Mouse (Mus musculus): Measurements from ENCODE around the gene Plekho2. TPM values are rescaled to one million over a fixed set of nuclear protein-coding genes. Genes with fewer than 3 reads are reported as not detected.

Gene Plekho2
- total RNA-seq, 4 experiments from 2014 or later, result 52.6 to 84.0 (median 64.7) TPM

DNA sequence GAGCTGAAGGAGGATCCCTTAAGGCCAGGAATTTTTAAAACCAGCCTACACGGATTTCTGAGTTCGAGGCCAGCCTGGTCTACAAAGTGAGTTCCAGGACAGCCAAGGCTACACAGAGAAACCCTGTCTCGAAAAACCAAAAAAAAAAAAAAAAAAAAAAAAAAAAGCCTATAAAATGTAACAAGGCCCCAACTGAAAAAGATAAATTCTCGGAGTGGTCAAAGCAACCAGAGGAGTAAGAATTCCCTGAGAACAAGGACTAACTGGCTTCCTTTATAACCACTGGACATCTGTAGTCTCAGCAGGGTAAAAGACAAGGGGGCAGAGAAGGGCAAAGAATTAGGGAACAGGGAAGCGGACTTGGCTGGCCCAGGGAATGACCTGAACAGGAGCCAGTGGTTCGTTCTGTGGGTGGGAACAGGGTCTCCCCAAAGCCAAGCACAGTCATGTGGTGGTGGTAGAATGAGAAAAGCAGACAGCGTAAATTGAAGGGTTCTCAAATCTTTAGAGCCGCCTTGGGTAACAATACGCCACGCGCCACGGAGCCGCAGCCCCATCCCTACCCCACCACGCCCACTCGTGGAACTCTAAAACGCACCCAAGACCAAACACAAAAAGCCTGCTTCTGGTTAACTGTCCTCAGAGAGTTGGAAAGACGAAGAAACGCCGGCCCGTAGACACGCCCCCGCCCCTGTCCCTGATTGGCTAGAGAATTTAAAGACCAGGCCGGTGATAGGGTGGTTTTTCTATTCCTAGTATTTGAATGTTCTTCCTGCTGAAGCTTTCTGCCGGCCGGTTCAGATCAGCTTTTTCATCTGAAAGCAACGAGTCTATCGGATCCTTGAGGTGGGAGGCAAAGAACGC lies 6.8 kb upstream of the Plekho2 start, which contains the start of gene Pif1:
TSS of gene Pif1 (plus strand) at position 755 of the 864 bp plus-strand sequence.
- peak; percentile 78 for DNase-seq

DNA sequence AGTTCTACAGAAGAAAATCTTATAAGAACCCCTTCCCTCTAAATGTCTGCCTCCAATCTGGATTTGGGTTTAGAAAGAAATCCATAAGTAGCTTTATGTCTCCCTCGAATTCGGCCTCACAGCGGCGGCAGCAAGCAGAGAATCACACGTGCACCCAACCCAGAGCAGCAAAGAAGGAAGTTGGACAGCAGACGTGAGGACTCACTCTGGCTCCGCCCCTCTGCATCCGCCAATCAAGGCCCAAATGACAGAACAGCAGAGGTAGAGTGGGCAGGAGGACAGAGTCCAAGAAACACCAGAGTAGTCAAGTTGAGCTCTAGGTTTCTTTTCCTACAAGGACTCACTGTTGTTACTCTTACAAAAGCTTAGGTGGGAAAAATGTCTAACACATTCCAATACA lies 3.2 kb upstream of the Plekho2 start:
- DNase-seq, result no peak

DNA sequence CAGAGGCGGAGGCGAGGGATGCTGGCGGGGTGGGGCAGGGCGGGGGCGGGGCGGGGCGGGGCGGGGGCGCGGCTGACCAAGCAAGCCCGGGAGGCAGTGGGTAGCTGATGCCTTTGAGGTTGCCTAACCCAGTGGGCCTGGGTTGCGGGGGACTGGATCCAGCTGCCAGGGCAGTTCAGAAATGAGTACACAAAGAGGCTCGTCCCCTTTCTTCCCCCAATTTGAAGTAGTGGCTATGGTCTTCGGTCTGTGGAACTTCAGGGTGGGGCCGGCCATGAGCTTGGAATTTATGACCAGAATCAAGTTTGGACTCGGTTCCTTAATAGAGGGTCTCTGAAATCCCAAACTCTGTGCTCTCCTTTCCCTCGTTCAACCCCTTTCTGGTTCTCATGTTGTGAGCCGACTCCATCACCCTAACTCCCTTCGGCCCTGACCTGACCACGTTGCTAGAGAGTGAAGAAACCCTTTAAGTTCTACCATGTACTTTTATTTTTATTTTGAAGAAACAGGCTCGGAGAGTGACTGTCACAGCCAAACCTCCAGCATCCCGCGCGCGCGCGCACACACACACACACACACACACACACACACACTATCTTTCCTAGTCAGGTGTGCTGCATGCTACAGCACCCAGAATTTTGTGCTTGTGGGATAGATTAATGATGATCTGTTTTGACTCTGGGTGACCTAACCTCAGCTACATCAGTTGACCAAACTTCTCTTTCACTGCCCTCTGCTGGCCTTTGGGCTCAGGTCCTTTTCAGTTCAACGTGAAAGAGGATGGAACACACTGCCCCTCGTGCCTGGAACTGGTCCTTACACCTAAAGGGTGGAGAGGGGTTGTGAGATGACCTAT lies 789 bp upstream of the Plekho2 start:
- DNase-seq, result peak; percentile 84

DNA sequence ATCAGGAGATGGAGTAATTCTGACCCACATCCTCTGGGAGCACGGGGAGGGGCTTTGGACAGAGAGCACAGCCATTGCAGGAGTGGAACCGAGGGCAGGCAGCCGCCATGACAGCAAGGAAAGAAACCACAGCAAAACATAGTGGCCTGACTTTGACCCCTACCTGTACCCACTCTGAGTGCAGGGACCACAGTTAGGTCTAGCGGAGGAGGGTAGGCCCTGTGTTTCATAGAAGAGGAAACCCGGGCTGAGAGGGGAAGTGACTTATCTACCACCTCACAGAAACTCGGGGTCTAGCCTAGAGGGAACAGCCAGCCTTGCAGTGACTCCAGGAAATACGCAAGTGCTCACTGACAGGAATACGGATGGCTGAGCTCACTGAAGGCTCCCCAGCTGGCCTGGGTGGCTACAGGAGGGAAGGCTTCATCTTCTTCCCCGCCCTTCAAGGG lies 1.0 kb downstream of the Plekho2 start:
- no peak for DNase-seq

DNA sequence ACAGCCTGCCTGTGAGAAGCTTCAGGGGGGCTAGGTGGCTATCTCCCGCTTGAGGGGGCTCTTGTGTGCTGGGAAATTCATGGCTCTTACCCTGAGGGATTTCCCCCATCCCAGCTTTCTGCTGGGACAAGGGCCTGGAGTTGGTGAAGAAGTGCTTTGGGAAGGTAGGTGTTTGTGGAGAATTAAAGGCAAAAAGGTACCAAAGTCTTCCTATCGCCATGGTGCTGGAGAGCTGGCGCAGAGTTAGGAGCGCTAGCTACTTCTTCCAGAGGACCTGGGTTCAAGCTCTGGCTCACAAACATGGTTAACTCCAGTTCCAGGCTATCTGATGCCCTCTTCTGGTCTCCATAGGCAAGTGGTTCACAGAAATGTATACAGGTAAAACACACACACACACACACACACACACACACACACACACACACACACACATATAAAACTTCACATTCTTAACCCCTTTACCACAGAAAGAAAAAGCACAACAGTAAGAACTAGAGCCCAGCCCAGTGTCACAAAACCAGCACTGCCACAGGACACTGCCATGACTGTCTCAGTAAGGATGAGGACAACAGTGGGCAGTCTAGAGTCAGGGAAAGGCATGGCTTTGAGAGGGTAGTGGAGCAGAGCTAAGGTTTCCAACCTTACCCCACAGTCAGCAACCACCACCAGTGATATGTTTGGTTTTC lies 2.2 kb downstream of the Plekho2 start:
- no peak for DNase-seq

DNA sequence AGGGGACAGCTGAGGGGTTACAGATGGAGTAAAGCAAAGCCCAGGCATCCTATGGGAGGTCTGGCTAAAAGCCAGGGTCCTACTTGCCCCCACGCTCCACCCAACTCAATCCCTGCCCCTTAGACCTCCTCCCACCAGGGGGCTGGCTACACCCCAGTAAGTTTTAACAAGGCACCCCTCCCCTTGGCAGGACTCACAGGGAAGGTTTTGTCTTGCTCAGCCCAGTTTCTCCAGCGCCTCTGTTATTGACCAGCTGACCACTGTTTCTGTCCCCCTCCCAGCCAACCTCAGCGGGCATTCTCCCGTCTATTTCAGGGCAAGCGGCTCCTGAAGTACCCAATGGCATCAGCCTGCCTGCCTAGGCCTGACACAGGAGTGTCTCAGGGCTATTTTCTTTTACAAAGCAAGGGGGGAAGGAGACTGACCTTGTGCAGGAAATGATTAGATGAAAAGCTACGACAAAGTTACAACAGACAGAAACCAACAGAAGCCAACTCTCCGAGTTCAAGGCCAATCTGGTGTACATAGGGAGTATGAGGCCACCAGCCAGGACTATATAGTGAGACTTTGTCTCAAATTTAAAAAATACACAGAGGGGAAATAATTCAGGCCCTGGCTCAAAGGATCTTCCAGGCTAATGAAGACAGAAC lies 2.9 kb downstream of the Plekho2 start:
- DNase-seq, result no peak

DNA sequence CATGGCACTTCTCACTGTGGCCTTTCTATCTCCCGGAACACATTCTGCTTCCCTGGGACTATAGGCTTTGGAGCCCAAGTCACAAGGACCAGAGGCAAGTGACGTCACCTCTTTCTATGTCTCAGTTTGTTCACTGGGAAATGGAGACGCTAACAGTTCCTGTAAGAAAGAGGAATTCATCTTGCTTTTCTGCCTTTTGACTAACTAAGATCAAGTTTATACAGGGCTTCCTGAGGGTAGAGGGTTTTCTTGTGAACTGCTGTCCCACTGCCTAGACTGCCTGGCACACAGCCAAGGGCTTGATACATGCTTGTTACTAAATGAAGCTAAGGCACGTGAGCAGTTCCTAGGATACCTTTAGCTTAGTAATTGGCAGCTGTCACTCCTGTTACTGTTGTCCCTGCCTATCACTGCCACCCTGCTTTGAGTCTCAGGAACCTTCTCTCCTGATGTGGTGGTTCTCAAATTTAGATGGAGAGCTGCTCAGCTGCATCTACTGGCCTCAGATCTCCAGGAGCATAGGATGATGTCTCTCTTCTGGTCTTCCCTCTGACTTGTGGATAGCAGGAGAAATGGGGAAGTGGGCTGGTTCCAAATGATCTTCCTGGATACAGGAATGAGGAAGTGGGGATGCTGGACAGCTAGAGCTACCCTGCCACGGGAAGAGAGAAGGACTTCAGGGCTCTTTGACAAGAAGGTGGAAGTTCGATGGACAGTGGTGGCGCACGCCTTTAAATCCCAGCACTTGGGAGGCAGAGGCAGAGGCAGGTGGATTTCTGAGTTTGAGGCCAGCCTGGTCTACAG lies 4.2 kb downstream of the Plekho2 start:
- no peak for DNase-seq

DNA sequence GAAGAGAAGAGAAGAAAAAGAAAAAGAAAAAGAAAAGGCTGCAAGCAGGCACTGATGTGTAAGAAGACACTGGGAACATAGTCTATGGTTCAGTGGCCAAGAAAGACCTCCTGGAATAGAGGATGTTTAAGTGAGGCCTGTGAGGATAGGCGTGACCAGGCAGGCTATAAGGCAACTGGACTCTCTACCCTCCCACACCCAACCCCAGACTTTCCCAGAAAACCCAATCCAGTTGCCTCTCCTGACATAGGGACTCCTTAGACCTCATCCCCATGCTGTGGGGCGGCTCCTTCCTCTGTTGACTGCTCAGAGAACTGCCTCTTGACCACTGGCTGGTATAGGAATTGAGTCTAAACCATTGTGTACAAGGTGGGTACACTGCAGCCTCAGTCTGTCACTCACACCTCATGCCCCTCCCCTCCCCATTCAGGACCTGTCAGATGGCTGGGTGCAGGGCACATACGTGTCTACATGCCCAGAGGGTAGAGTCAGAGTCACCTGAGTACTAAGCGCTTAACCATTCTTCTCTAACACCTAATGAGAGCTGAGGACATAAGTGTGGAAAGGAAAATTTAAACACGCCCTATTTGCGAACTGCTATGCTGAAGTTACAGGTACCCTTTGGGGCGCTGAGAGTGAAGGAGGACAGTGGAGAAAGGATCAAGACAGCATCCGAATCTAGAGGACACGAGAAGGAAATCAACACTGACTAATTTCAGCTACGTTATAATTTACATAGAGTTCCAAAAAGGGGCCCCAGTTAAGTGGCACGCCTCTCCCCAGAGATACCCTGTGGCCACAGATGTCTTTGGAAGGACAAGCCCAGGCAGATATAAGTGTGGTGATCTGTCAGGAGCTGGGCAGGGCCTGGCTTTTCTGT lies 5.1 kb downstream of the Plekho2 start:
- no peak for DNase-seq

DNA sequence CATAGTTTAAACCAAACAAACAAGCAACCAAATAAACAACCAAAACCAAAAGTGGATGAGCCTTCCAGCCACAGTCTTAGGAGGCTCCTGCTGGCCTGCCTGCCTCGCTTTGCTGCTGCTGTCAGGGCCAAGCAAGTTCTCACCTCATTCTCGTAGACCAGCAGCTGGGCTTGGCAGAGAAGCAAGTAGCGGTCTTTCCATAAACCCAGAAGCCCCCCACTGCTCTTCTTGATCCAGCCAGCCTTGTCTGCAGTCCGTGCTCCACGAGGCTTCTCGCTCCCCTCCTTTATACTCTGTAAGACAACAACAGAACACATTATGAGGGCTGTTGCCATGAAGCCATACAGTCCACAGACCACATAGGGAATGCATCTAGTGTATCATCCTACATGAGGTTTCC lies 7.0 kb downstream of the Plekho2 start:
- DNase-seq, result no peak

DNA sequence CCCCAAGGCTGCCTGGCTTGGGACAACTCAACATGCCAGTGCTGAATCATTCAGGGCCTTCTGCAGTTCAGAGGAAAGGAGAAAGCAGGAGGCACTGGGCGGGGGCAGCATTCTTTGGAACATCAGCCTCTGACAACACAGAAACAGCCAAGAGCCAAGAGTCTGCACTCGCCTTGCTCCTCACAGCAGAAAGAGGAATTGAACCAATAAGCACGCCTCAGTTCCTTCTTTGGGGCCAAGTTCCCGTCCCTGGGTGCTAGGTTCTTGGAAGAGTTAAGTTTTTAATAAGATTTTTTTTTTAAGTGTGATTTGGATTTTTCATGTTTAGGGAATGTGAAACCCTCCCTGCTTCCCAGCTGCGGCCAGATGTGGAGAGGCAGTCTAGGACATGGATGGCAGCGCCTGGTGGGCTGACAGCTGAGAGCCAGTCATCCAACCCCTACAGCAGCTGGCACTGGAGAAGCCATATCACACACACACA lies 10.3 kb downstream of the Plekho2 start:
- DNase-seq, result peak; percentile 63

DNA sequence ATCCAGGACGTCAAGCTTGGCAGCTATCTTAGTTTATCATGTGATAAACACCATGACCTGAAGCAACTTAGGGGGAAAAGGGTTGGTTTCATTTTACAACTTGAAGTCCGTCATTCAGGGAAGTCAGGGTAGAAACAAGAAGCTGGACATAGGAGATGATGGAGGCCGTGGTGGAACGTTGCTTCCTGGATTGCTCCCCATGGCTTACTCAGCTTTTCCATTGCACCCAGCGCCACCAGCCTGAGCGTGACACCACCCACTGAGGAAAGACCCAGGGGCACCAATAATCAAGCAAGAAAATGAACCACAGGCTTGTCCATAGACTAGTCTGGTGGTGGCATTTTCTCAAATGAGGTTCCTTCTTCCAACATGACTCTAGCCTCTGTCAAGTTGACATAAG lies 11.1 kb downstream of the Plekho2 start:
- DNase-seq, result no peak

DNA sequence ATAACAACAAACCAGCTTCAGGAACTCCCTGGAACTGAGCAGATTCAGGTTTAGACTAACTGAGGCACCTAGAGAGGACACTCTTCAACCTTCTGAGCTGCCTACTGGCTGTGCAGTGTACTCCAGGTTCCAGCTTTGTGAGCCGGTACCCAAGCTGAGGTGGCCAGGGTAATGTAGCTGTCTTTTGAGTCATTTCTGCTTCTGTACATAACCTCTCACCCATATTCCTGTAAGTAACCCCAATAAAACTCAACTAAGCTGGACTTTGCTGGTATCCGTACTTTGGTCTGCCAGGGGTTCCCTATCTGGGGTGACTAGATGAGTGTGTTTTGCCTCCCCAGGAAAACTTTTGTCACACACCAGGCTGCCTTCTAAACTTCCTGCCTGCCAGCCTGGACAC lies 15.1 kb downstream of the Plekho2 start:
- DNase-seq, result no peak

DNA sequence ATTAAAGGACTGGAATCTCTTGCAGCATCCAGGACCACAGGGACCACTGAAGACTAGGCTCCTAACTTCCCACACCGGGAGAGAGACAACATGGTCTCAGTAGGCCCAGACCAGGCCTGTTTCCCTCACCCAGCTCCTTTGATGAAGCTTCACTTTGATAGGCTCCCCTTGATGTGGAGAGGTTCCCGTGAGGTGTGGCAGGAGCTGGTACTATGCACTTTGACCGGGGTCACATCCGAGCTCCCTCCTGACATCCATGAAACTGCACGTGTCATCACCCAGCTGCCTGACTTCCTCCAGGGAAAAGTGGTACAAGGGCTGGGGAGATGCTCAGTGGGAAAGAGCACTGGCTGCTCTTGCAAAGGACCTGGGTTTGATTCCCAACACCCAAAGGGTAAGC lies 16.8 kb downstream of the Plekho2 start:
- DNase-seq, result no peak

DNA sequence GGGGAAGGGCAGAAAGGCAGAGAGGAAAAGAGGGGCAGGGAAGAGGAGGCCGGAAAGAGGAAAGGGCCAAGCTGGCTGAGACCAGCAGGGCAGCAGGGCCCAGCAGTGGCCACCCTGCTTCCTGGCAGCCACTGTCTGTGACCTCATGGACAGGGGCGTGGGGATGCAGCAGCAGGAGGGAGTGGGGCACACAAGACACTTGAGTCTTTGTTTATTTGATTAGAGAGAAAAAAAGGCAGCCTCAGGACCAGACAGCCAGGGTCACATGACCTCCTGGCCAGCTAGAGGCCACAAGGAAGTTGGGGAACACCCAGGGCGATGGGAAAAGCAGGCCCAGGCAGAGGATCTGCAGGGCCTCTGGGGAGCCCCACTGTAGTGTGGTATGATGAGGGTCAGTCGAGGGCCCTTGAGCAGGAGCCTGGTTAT lies 17.7 kb downstream of the Plekho2 start:
- no peak for DNase-seq

DNA sequence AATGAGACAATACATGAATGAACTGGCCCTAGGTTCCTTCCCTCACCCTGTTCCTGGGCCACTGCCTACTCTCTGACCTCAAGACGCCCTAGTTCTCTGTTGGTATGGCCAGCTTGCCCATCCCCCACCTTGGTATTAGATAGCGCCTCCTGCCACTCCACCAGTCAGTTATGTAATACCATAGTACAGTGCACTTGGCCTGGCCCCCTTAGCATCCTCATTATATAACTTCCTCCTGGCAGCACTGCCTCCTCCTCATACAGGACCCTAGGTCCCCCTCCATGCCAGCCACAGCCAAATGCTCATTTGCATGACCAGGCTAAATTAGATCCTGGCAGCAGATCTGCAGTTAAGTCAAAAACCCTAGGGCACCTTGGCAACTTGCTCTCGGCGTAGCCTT lies 18.8 kb downstream of the Plekho2 start:
- DNase-seq, result peak; percentile 61

DNA sequence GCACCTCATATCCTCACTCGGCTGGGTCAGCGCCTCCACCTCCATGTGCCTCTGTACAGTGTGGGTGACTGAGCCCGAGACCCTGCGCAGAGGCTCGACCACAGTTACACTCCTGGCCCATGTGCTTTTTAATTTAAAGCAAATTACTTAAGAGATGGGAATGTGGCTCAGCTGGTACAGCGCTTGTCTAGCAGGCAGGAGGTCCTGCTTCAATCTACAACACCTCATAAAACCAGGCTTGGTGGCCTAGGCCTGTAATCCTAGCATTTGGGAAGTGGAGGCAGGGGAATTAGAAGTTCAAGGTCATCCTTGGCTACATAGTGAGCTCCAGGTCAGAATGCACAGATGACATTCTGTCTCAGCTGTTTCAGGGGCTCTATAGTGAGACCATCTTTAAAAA lies 21.0 kb downstream of the Plekho2 start:
- no peak for DNase-seq

DNA sequence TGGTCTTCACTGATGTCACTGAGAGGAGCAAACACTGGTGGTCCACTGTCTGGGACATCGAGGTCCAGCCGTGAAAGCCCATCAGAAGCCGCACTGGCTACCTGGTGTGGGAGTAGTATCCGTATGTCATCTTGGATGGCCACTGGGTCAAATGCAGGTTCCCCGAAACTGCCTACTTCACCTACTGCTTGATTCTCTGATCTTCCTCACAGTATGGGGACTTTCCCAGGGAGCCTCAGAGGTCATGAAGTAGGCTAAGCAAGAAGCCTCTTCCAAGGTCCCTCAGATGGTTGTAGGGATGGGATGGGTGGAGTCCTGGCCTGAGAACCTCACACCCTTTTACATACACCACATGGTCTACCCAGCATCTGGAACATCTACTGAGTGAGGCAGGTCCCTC lies 22.9 kb downstream of the Plekho2 start:
- no peak for DNase-seq

DNA sequence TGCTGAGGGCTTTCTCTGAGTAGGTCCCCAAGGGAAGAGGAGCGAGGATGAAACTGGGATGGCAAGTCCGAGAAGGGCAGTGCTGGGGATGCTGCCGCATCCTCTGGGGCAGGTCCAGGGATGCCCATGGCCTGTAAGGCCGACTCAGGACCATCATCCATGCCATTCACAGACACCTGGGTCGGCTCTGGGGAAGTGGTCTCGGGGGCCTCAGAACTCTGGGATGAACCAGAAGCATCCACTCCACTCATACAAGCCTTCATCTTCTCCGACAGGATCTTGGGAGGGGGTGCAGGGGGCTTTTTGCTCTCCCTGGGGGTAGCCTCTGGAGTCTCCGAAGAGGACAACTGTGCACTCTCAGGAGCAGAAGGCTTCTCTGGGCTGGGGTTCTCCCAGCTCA lies 23.5 kb downstream of the Plekho2 start:
- no peak for DNase-seq

DNA sequence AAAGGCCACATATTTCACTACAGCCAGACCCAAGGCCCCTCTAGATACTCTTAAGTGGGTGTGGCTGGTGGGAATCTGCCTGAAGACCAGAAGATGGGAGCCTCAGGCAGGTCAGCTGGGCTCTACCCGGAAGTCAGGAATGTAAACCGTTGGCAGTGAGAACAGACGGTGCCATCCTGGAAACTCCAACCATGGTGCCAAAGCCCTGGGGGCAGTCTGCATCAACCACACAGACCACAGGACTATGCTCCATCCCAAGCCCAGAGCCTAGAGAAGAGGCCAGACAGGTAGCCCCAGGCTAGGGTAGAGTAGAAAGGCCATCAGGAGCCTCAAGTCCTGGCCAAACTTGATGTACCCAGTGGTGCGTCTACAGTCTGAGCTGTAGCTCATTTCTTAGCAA lies 24.2 kb downstream of the Plekho2 start:
- DNase-seq, result no peak

DNA sequence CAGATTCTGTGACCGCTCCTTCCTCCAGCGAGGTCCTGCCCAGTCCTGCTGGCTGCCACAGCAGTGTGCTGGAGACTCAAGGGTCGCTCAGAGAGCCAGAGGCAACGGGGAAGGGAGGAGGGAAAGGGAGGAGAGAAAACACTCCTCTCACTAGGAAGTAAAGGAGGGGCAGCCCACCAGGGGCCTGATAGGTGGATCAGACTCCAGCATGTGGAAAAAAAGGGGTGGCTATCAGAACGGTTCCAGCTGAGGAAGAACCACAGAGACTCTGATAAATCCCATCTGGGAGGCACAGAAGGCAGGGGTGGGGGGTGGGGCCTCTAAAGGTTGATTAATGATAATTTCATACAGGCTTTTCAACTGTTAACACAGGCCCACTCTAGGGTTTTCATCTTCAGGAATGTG lies 24.8 kb downstream of the Plekho2 start:
- DNase-seq, result no peak

Measured in adrenal gland, adult 8-10 months (tissue).